Mouse (Mus musculus): Measurements from ENCODE around the gene Gm21778.
"Not testable (repeated sequence)": the region's sequence is repeated elsewhere in the genome, so short reads cannot be mapped to it uniquely, and the experiment has no call there.

The Gm21778 gene

GRCm38 (mm10) chrY:5942160-5942559 is at the start of gene Gm21778:
Gene Gm21778, plus strand, starts transcription at chrY:5942460.
- DNase-seq: not testable (repeated sequence)
